Mouse (Mus musculus) ES-E14 (cell line): ENCODE results near the gene Xrra1. TPM values are rescaled to one million over a fixed set of nuclear protein-coding genes. Genes with fewer than 3 reads are reported as not detected.
"Not testable (repeated sequence)": the region's sequence is repeated elsewhere in the genome, so short reads cannot be mapped to it uniquely, and the experiment has no call there.

ENCODE experiments used
- DNase-seq: peaks from one replicate; pipeline ENCODE4 v3.0.0-alpha.2; 2013; ENCODE audit warnings: low read depth, low spot score
- H3K27ac ChIP-seq: 2 replicates; pipeline ENCODE4 v1.5.1; 2012; ENCODE audit warnings: low read depth, mild to moderate bottlenecking, low read length, moderate library complexity, mixed read lengths; ENCODE audit not compliant: poor library complexity, insufficient read depth, severe bottlenecking
- H3K36me3 ChIP-seq: 2 replicates; pipeline ENCODE4 v1.6.1; 2012; ENCODE audit warnings: mild to moderate bottlenecking, low read length, moderate library complexity, mixed read lengths; ENCODE audit not compliant: control insufficient read depth, poor library complexity, insufficient read depth, severe bottlenecking
- H3K4me1 ChIP-seq, 2 experiments: fragments of 150-350 bp in 1 of 2; sonication (generic) in 1 of 2; 2 replicates each; pipeline ENCODE4 v1.6.1; 2012; ENCODE audit warnings: low read length in 2 of 2, mild to moderate bottlenecking in 1 of 2, mixed read lengths in 1 of 2; ENCODE audit not compliant: control insufficient read depth in 2 of 2, insufficient read depth in 2 of 2, poor library complexity in 1 of 2
- H3K4me3 ChIP-seq, 2 experiments: fragments of 150-350 bp in 1 of 2; sonication (generic) in 1 of 2; 2 replicates each; pipeline ENCODE4 v1.5.1; 2012; ENCODE audit warnings: low read length in 2 of 2, low read depth in 1 of 2, mild to moderate bottlenecking in 1 of 2, mixed read lengths in 1 of 2; ENCODE audit not compliant: insufficient read depth in 1 of 2, poor library complexity in 1 of 2, severe bottlenecking in 1 of 2
- H3K9ac ChIP-seq: 2 replicates; pipeline ENCODE4 v1.6.1; 2012; ENCODE audit warnings: low read depth, mild to moderate bottlenecking, low read length, mixed read lengths; ENCODE audit not compliant: poor library complexity, insufficient read depth, severe bottlenecking
- H3K9me3 ChIP-seq: fragments of 150-350 bp; sonication (generic); 2 replicates; pipeline ENCODE4 v1.6.1; 2012; ENCODE audit warnings: low read depth, mild to moderate bottlenecking, low read length; ENCODE audit not compliant: control insufficient read depth, insufficient read depth
- CHD2 ChIP-seq: IDR thresholded peaks from 2 replicates; pipeline ENCODE4 v1.6.1; 2014; ENCODE audit warnings: mild to moderate bottlenecking, low read depth, low read length, inconsistent platforms
- HCFC1 ChIP-seq: IDR thresholded peaks from 2 replicates; pipeline ENCODE4 v1.6.1; 2012; ENCODE audit warnings: low read length, inconsistent platforms, borderline replicate concordance; ENCODE audit not compliant: insufficient read depth
- MAFK ChIP-seq: IDR thresholded peaks from 2 replicates; pipeline ENCODE4 v1.6.1; 2014; ENCODE audit warnings: mild to moderate bottlenecking, low read depth, low read length, inconsistent platforms; ENCODE audit not compliant: insufficient read depth
- ZC3H11A ChIP-seq: IDR thresholded peaks from 2 replicates; pipeline ENCODE4 v1.6.1; 2012; ENCODE audit warnings: low read depth, mild to moderate bottlenecking, inconsistent platforms, low read length, borderline replicate concordance
- ZNF384 ChIP-seq: IDR thresholded peaks from 2 replicates; pipeline ENCODE4 v1.6.1; 2012; ENCODE audit warnings: low read depth, low read length, inconsistent platforms
- in situ Hi-C, 2 experiments: fragments of 600-800 bp; cut with MboI; formaldehyde crosslinking; loops; one replicate each; pipeline ENCODE4 v1.15.1; 2025; ENCODE audit warnings: low sequenced_read_pairs in 2 of 2, inconsistent platforms in 1 of 2; ENCODE audit not compliant: unreplicated experiment in 2 of 2
- total RNA-seq: library from RNA; depleted of rRNA; stranded (reverse); fragments of 300-350 nt; gene quantifications from 2 replicates; pipeline ENCODE4 v1.2.3, GENCODE M21; 2012

Gene Xrra1
- total RNA-seq, 1 experiment: 0.40 TPM

GRCm38 (mm10) chr7:99926916-99927714 lies 68.2 kb downstream of the Xrra1 start:
- Histone ChIP-seq H3K36me3 (peaks cover 38% of the 10 kb centered on the region), H3K9me3 (no peaks in the 10 kb centered on the region), H3K9ac (no peak overlapping the region), H3K4me3 (no peak overlapping the region), H3K27ac (no peak overlapping the region), H3K4me1 (no peaks in the 10 kb centered on the region)
- in situ Hi-C loops: no loop called here
- peak; percentile 41 for DNase-seq
- TF ChIP-seq HCFC1: no peak
- no peak for TF ChIP-seq ZC3H11A
- no peak for TF ChIP-seq CHD2
- no peak for TF ChIP-seq MAFK
- no peak for TF ChIP-seq ZNF384

- DNase-seq: no peak
- in situ Hi-C loops: no loop called here
- Histone ChIP-seq H3K9me3 (no peaks in the 10 kb centered on the region), H3K27ac (no peak overlapping the region), H3K9ac (no peak overlapping the region), H3K4me3 (no peak overlapping the region), H3K4me1 (no peaks in the 10 kb centered on the region; a peak in 1 of 4 replicates), H3K36me3 (peaks cover 25% of the 10 kb centered on the region)
- TF ChIP-seq CHD2 (no peak), ZC3H11A (no peak), MAFK (no peak), ZNF384 (no peak), HCFC1 (no peak)
Measured at GRCm38 (mm10) chr7:99935758-99936157, 76.8 kb downstream of the Xrra1 start.

- no peak for DNase-seq
- Histone ChIP-seq H3K9ac (no peak overlapping the region), H3K36me3 (peaks cover 34% of the 10 kb centered on the region), H3K27ac (no peak overlapping the region), H3K4me1 (no peaks in the 10 kb centered on the region), H3K9me3 (no peaks in the 10 kb centered on the region), H3K4me3 (no peak overlapping the region)
- TF ChIP-seq ZC3H11A (no peak), CHD2 (no peak), ZNF384 (no peak), HCFC1 (no peak), MAFK (no peak)
- in situ Hi-C loops: no loop called here
Measured at GRCm38 (mm10) chr7:99940669-99941068, 81.8 kb downstream of the Xrra1 start.

GRCm38 (mm10) chr7:99944520-99944919 lies 85.6 kb downstream of the Xrra1 start:
- DNase-seq: no peak
- no peak overlapping the region for H3K9ac ChIP-seq
- H3K27ac ChIP-seq: no peak overlapping the region
- H3K9me3 ChIP-seq: no peaks in the 10 kb centered on the region
- peaks cover 40% of the 10 kb centered on the region for H3K36me3 ChIP-seq
- H3K4me3 ChIP-seq: no peak overlapping the region
- peaks cover 0 to 2% of the 10 kb centered on the region in 2 experiments; a peak in 2 of 4 replicates for H3K4me1 ChIP-seq
- in situ Hi-C loops: no loop called here
- TF ChIP-seq MAFK (no peak), CHD2 (no peak), HCFC1 (no peak)

- DNase-seq, H3K27ac ChIP-seq, H3K9me3 ChIP-seq, H3K9ac ChIP-seq, in situ Hi-C loops, H3K4me3 ChIP-seq, H3K4me1 ChIP-seq: not testable (repeated sequence)
- H3K36me3 ChIP-seq: peaks cover 40% of the 10 kb centered on the region
Measured at GRCm38 (mm10) chr7:99945012-99945411, 86.1 kb downstream of the Xrra1 start.
